Mouse (Mus musculus) lung, postnatal 0 days (tissue): ENCODE results near the gene Srpk2.

Source experiments
- CTCF ChIP-seq: IDR thresholded peaks from 2 replicates; pipeline ENCODE4 v1.5.1; 2016; ENCODE audit warnings: antibody characterized with exemption, mild to moderate bottlenecking
- EP300 ChIP-seq: IDR thresholded peaks from 2 replicates; pipeline ENCODE4 v1.6.1; 2016; ENCODE audit warnings: antibody characterized with exemption, mild to moderate bottlenecking, control low read depth

DNA sequence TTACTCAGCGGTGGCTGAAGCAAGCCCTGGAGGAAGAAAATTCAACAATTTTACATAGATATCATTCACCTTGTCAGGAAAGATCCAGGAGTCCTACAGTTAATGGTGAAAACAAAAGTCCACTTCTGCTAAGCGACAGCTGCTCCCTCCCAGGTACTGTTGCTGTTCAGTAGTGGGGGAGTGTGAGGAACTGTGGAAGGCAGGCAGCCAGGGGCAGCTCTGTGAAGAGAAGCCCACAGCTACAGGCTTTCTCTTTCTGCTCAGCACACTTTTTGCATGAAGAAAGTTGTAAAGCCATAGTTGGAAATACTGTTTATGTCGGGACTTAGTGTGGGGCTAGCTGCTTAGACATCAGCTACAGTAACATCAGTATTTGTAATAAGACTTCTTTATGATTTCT, 188.0 kb downstream of the Srpk2 start:
- no peak for TF ChIP-seq CTCF
- no peak for TF ChIP-seq EP300
